Mouse (Mus musculus) neutrophil, adult 83 days (primary cell): ENCODE measurements around the gene Gng8. TPM values are rescaled to one million over a fixed set of nuclear protein-coding genes. Genes with fewer than 3 reads are reported as not detected.

Experiments used
- total RNA-seq, 2 experiments: library from RNA; stranded (reverse); gene quantifications; one replicate each; pipeline ENCODE4 v1.2.4; 2023

The Gng8 gene
- total RNA-seq = not detected

GRCm38 (mm10) chr7:16891641-16892351, at the start of gene Gng8:
Gene Gng8 (plus strand): TSS chr7:16891786.

GRCm38 (mm10) chr7:16842645-16843063, 48.9 kb upstream of the Gng8 start, which contains the start of gene Prkd2:
Gene Prkd2 (plus strand): TSS chr7:16842902.

GRCm38 (mm10) chr7:16875310-16875325, 16.5 kb upstream of the Gng8 start, which contains the start of gene Dact3:
Gene Dact3 (plus strand): TSS chr7:16875317.

GRCm38 (mm10) chr7:16906281-16906680, 14.7 kb downstream of the Gng8 start, which contains the start of gene Ptgir:
Gene Ptgir (plus strand): TSS chr7:16906490.

GRCm38 (mm10) chr7:16924037-16924834, 32.6 kb downstream of the Gng8 start, which contains the start of gene Calm3:
Gene Calm3 (minus strand): TSS chr7:16924114.

GRCm38 (mm10) chr7:16944061-16944807, 52.6 kb downstream of the Gng8 start, which contains the start of gene Pnmal2:
Gene Pnmal2 (plus strand): TSS chr7:16944682.

Other genes with a start within 250 kb of the Gng8 start
- gene Ceacam15, start 216.1 kb upstream of the Gng8 start, total RNA-seq = not detected
- gene Ceacam9, start 169.9 kb upstream of the Gng8 start, total RNA-seq = not detected
- gene Ap2s1, start 153.4 kb upstream of the Gng8 start, total RNA-seq = 100 to 1,000 TPM; 145 to 151 TPM
- 10 to 100 TPM; 42.6 to 47.9 TPM for gene Slc1a5, start 110.4 kb upstream of the Gng8 start, total RNA-seq
- gene Strn4, start 75.9 kb upstream of the Gng8 start, total RNA-seq = 10 to 100 TPM; 75.2 to 78.0 TPM
- 10 to 100 TPM; 12.4 to 13.8 TPM for gene Fkrp, start 75.1 kb upstream of the Gng8 start, total RNA-seq
- gene Prkd2, start 48.9 kb upstream of the Gng8 start, total RNA-seq = 10 to 100 TPM; 43.2 to 52.6 TPM
- gene Dact3, start 16.5 kb upstream of the Gng8 start, total RNA-seq = under 1 TPM in 1 of 2 experiments, not detected in 1; 0.11 TPM
- 10 to 100 TPM; 29.6 to 30.3 TPM for gene Ptgir, start 14.7 kb downstream of the Gng8 start, total RNA-seq
- 100 to 1,000 TPM; 224 to 233 TPM for gene Calm3, start 32.3 kb downstream of the Gng8 start, total RNA-seq
- gene Pnmal2, start 52.9 kb downstream of the Gng8 start, total RNA-seq = under 1 TPM in 1 of 2 experiments, not detected in 1; 0.13 TPM
- not detected for gene Pnmal1, start 67.9 kb downstream of the Gng8 start, total RNA-seq
- gene Gm42372, start 91.3 kb downstream of the Gng8 start, total RNA-seq = under 1 TPM; 0.07 to 0.11 TPM
- gene Ccdc8, start 100.9 kb downstream of the Gng8 start, total RNA-seq = under 1 TPM; 0.09 to 0.18 TPM
- 10 to 100 TPM; 37.7 to 42.4 TPM for gene Ppp5c, start 136.1 kb downstream of the Gng8 start, total RNA-seq
- gene Hif3a, start 170.6 kb downstream of the Gng8 start, total RNA-seq = 1 to 10 TPM in 1 of 2 experiments, under 1 TPM in 1; 0.42 to 1.3 TPM
- under 1 TPM; 0.20 TPM for gene Psg16, start 182.3 kb downstream of the Gng8 start, total RNA-seq